Mouse (Mus musculus) liver, embryonic 12.5 days (tissue): ENCODE results near the gene Luzp1. TPM values are rescaled to one million over a fixed set of nuclear protein-coding genes. Genes with fewer than 3 reads are reported as not detected.

Source experiments
- ATAC-seq: fragments of 200-750 bp; cut with Nextera tagmentation; 2 replicates; pipeline ENCODE4 v1.8.0; 2017; ENCODE audit warnings: moderate number of reproducible peaks, mild to moderate bottlenecking, moderate library complexity
- H3K27ac ChIP-seq: fragments of 300-500 bp; sonication (generic); 2 replicates; pipeline ENCODE4 v1.5.1; 2016; ENCODE audit warnings: mild to moderate bottlenecking
- H3K27me3 ChIP-seq: fragments of 300-500 bp; sonication (generic); replicated peaks from 2 replicates; pipeline ENCODE4 v1.6.1; 2016; ENCODE audit warnings: mild to moderate bottlenecking, moderate library complexity
- H3K36me3 ChIP-seq: fragments of 300-500 bp; sonication (generic); 2 replicates; pipeline ENCODE4 v1.6.1; 2016; ENCODE audit warnings: mild to moderate bottlenecking, moderate library complexity
- H3K4me1 ChIP-seq: fragments of 300-500 bp; sonication (generic); 2 replicates; pipeline ENCODE4 v1.6.1; 2016
- H3K4me2 ChIP-seq: fragments of 300-500 bp; sonication (generic); 2 replicates; pipeline ENCODE4 v1.6.1; 2016; ENCODE audit warnings: mild to moderate bottlenecking, moderate library complexity
- H3K4me3 ChIP-seq: fragments of 300-500 bp; sonication (generic); 2 replicates; pipeline ENCODE4 v1.5.1; 2016; ENCODE audit warnings: mild to moderate bottlenecking, moderate library complexity
- H3K9ac ChIP-seq: fragments of 300-500 bp; sonication (generic); 2 replicates; pipeline ENCODE4 v1.6.1; 2016; ENCODE audit warnings: mild to moderate bottlenecking, moderate library complexity
- H3K9me3 ChIP-seq: fragments of 300-500 bp; sonication (generic); replicated peaks from 2 replicates; pipeline ENCODE4 v1.6.1; 2016; ENCODE audit warnings: mild to moderate bottlenecking, moderate library complexity
- WGBS: fragments of 180-500 bp; shearing (Covaris S2); methylation state at CpG from one replicate; pipeline ENCODE4 v1.1.7; 2016; ENCODE audit not compliant: insufficient replicate concordance; 5-methylcytosine and 5-hydroxymethylcytosine counted together
- polyA plus RNA-seq: library from polyadenylated mRNA; unstranded; fragments of >200 nt; fragmentation: Nextera tagmentation; extraction: Ambion mirVana; gene quantifications from 2 replicates; pipeline ENCODE4 v1.2.1, GENCODE M21; 2016

Gene Luzp1
- polyA plus RNA-seq, 1 experiment from 2014 or later: 25.7 TPM

DNA sequence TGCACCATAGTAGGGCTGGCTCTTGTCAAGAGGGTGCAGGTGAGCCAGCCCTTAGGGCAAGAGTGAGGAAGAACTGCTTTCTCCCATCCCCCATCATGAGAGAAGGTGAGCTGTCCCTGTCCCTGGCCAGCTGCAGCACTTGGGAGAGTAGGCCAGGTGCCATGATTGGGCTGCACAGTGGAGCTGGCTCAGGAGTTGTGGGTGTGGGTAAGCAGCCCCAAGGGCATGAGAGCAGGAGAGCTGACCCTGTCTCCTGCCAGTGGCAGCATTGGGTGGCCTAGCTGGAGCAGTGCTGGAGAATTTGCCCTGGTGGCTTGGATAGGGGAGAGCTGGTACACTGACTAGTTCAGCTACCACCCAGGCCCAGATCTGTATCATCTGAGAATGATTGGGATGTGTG is 43.3 kb downstream of the Luzp1 start:
- H3K4me3 ChIP-seq: no peak overlapping the region
- H3K36me3 ChIP-seq: no peaks in the 10 kb centered on the region
- H3K9me3 ChIP-seq: no peaks in the 10 kb centered on the region
- H3K4me1 ChIP-seq: peaks cover 13% of the 10 kb centered on the region; the same call in 1 of the 2 replicates
- H3K9ac ChIP-seq: no peak overlapping the region
- H3K27me3 ChIP-seq: no peaks in the 10 kb centered on the region
- ATAC-seq: no peak
- H3K27ac ChIP-seq: no peak overlapping the region
- no peak overlapping the region for H3K4me2 ChIP-seq

DNA sequence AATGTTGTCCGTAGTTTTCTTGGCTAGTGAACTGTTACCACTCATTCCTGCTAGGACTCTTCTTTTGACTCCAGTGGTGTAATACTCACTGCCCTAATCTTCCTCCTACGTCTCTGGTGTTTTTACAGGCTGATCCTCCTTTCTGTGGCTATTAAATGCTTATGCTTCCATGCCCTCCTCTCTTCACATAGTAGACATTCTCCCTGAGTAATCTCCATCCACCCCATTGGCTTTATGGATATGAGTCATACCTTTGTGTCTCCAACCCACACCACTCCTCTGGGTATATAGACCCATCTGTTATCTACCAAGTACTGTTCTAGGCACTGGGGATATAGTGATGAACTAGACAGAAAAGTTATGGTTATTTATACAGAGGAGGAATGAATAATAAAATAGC is 48.6 kb downstream of the Luzp1 start:
- no peaks in the 10 kb centered on the region for H3K36me3 ChIP-seq
- no peaks in the 10 kb centered on the region for H3K9me3 ChIP-seq
- no peak for ATAC-seq
- peaks cover 39% of the 10 kb centered on the region for H3K4me1 ChIP-seq
- H3K9ac ChIP-seq: no peak overlapping the region
- H3K27me3 ChIP-seq: no peaks in the 10 kb centered on the region
- 73% methylated on average over 2 of the region's 2 CpGs for WGBS
- H3K27ac ChIP-seq: no peak overlapping the region
- no peak overlapping the region for H3K4me3 ChIP-seq
- no peak overlapping the region for H3K4me2 ChIP-seq

DNA sequence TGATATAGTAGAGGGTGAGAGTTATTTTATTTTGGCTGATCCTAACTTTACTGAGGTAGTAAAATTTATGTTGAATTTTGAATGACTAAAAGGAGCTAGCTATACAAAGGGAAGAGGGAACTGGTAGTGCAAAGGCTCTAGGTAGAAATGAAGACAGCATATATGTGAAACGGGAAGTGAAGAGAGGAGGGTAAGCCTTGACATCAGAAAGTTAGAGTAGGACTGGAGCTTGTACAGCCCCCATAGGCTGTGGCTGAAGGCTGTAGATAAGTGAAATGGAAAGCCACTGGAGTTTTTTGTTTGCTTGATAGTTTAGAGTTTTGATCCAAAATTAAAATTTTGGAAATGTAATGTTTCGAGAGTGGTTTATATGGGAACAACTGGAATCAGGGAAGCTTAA is 49.0 kb downstream of the Luzp1 start:
- H3K9me3 ChIP-seq: no peaks in the 10 kb centered on the region
- H3K9ac ChIP-seq: no peak overlapping the region
- H3K27ac ChIP-seq: no peak overlapping the region
- no peak for ATAC-seq
- no peak overlapping the region for H3K4me2 ChIP-seq
- H3K4me1 ChIP-seq: peaks cover 39% of the 10 kb centered on the region
- H3K27me3 ChIP-seq: no peaks in the 10 kb centered on the region
- no peaks in the 10 kb centered on the region for H3K36me3 ChIP-seq
- no peak overlapping the region for H3K4me3 ChIP-seq
- 47% methylated on average over 2 of the region's 2 CpGs for WGBS

DNA sequence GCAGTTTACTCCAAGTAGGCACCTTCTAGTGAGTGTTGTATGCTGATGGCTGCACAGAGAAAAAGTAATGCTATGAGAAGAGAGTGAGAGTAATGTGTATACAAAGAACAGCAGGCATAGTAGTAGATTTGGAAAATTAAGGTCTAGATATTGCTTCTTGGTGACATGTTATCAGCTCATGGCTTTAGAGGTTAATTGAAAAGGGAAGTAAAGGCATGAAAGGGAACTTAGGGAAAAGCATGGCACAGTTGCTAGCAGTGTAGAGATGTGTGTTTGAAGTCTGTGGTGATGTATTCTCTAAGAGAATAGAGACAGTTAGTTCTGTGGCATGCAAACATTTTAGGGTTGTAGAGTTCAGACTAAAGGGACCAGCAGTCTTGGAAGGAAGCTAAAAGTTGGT is 50.3 kb downstream of the Luzp1 start:
- Histone ChIP-seq H3K9ac (no peak overlapping the region), H3K27ac (no peak overlapping the region), H3K4me2 (no peak overlapping the region), H3K36me3 (no peaks in the 10 kb centered on the region), H3K4me1 (peaks cover 50% of the 10 kb centered on the region), H3K4me3 (no peak overlapping the region), H3K27me3 (no peaks in the 10 kb centered on the region), H3K9me3 (no peaks in the 10 kb centered on the region)
- ATAC-seq: no peak

DNA sequence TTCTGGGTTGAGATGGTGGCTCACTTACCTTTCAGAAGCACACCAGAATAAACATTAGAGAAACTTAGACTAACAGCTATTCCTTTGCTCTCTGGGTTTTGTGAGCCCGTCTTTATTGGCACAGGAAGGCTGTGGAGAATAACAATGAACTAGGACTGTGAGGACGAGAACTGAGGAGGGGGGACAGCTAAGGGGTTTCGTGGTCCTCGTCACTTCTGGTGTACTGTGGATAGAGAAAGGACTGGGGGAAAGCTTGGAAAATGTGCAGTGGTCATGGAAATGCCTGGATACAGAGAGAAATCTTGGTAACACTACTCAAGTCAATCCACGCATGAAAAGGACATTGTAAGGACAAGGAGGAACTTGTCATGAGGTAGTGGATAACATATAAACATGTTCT is 52.3 kb downstream of the Luzp1 start:
- no peaks in the 10 kb centered on the region for H3K36me3 ChIP-seq
- ATAC-seq: no peak
- no peaks in the 10 kb centered on the region for H3K9me3 ChIP-seq
- H3K4me2 ChIP-seq: no peak overlapping the region
- H3K27me3 ChIP-seq: no peaks in the 10 kb centered on the region
- H3K9ac ChIP-seq: no peak overlapping the region
- peaks cover 53% of the 10 kb centered on the region for H3K4me1 ChIP-seq
- 71% methylated on average over 5 of the region's 5 CpGs for WGBS
- 0 out of 2 replicates have a peak overlapping the region, but pooled peaks have one; percentile 32 for H3K27ac ChIP-seq
- no peak overlapping the region for H3K4me3 ChIP-seq

DNA sequence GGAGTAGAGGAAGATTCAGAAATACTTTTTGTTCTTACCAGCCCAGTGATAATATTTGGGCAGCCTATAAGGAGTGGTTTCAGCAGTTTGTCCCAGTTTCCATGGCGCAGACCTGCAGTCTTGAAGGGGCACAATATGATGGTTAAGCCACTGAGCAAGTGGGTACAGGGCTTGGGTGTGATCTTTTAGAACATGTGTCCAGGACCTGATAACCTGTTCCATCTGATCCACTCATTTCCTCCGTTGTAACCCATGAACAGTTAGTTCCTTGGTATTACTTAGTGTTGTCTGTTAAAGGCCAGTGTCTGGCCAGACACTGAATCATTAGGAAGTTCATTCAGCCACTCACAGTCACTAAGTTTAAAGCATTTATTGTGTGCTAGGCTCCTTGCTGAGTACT is 54.7 kb downstream of the Luzp1 start:
- no peak overlapping the region for H3K4me3 ChIP-seq
- peak; percentile 86 for ATAC-seq
- no peaks in the 10 kb centered on the region for H3K27me3 ChIP-seq
- H3K9ac ChIP-seq: no peak overlapping the region
- peaks cover 42% of the 10 kb centered on the region for H3K4me1 ChIP-seq
- H3K9me3 ChIP-seq: no peaks in the 10 kb centered on the region
- 0 out of 2 replicates have a peak overlapping the region, but pooled peaks have one; percentile 0 for H3K4me2 ChIP-seq
- no peaks in the 10 kb centered on the region for H3K36me3 ChIP-seq
- 43% methylated on average over 2 of the region's 2 CpGs for WGBS
- no peak overlapping the region; the same call in 1 of the 2 replicates for H3K27ac ChIP-seq

DNA sequence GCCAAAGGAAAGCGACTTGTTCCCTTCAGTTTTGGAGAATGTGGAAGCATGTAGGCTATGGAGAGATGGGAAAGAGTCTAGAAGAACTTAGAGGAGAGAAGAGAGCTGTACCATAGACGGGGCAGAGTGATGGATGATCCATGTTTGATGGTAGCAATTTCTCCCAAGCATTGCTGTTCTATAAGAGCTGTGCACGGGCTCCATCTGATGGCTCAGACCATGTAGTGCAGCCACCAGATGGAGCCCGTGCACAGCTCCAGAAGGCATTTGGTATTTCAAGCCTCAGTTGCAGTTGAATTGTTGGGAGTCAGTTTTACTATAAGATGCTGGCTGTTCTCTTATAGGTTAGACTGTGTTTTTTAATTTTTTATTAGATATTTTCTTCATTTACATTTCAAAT is 56.9 kb downstream of the Luzp1 start:
- Histone ChIP-seq H3K4me2 (no peak overlapping the region), H3K27me3 (no peaks in the 10 kb centered on the region), H3K4me3 (no peak overlapping the region), H3K27ac (no peak overlapping the region), H3K36me3 (no peaks in the 10 kb centered on the region), H3K9me3 (no peaks in the 10 kb centered on the region), H3K4me1 (peaks cover 30% of the 10 kb centered on the region), H3K9ac (no peak overlapping the region)
- ATAC-seq: no peak
- 26% methylated on average over 4 of the region's 4 CpGs for WGBS

DNA sequence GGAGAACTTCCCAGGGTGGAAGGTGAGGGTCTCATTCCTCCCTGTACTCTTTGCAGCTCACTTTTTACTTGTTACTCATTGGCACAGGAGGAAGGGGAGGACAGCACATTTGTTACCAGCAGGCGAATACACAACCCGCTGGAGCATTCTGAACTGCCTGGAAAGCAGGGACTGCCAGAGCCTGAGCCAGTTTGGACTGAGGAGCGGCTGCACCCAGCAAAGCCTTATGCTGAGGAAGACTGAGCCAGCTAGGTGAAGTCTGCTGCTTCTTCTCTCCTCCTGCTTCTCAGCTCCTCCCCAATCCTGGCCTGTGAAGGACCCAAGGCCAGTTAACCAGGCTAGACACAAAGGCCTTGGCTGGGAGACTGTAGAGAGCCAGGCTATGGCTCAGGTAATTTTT is 75.6 kb downstream of the Luzp1 start:
- no peak overlapping the region for H3K4me2 ChIP-seq
- no peaks in the 10 kb centered on the region for H3K27me3 ChIP-seq
- no peak for ATAC-seq
- no peak overlapping the region for H3K27ac ChIP-seq
- no peak overlapping the region for H3K4me3 ChIP-seq
- H3K4me1 ChIP-seq: no peaks in the 10 kb centered on the region
- no peaks in the 10 kb centered on the region for H3K9me3 ChIP-seq
- H3K9ac ChIP-seq: no peak overlapping the region
- H3K36me3 ChIP-seq: peaks cover 85% of the 10 kb centered on the region
- 84% methylated on average over 3 of the region's 3 CpGs for WGBS

DNA sequence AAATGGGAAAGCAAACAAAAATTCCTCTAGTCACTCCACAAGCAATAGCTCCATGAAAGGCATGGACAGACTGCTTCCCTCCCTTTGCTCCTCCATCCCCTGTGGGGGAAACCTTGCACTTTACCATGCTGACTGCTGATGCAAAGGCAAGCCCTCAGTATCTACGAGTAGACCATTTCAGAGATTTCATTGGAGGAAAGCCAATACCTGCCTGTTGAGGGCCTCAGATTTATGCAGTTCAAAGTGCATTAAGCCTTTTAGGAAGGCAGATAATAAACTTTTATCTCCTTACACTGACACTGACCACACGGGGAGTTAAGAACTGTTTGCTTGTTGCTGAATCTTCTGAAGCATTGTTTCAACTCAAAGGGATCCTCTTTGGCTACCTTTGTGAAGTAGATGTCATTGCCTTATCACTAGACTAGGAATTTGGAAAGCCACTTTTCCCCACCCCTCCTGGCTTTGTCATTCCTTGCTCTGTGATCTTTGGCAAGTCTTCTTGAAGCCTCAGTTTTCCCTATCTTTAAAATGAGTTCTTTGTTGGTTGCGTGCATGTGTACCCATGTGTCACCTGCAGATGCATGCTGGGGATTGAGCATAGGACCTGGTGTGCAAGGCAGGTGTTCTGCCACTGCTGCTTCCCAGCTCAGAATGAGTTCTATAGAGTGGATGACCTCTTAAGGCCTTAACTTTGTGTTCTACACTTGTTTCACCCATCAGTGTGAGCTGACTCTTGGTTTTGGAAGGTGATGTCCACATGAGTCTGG is 76.9 kb downstream of the Luzp1 start:
- no peak for ATAC-seq
- no peak overlapping the region for H3K27ac ChIP-seq
- H3K27me3 ChIP-seq: no peaks in the 10 kb centered on the region
- H3K4me1 ChIP-seq: no peaks in the 10 kb centered on the region
- H3K9ac ChIP-seq: no peak overlapping the region
- no peaks in the 10 kb centered on the region for H3K9me3 ChIP-seq
- WGBS: 52% methylated on average over 3 of the region's 3 CpGs
- H3K4me3 ChIP-seq: no peak overlapping the region
- peaks cover 91% of the 10 kb centered on the region for H3K36me3 ChIP-seq
- H3K4me2 ChIP-seq: no peak overlapping the region

DNA sequence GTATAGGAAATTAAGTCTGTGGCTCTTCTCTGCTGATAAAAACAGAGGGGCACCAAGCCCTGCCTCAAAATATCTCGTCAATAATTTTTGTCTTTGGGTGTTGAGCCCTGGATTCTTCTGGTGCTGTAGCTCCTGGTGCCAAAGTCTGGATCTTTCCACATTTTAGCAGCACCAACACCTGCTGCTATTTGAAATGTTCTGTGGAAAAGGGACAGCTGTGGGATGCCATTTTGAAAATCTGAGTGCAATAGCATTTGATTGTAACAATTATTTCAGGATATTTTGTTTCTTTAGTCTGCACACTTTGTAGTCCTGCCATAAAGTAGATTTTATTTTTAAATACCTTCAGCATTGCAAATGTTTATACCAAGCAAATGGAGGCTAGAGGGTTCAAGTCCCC is 78.2 kb downstream of the Luzp1 start:
- no peaks in the 10 kb centered on the region for H3K4me1 ChIP-seq
- H3K27ac ChIP-seq: no peak overlapping the region
- H3K9me3 ChIP-seq: no peaks in the 10 kb centered on the region
- no peak for ATAC-seq
- no peak overlapping the region for H3K9ac ChIP-seq
- H3K36me3 ChIP-seq: peaks cover 92% of the 10 kb centered on the region
- H3K27me3 ChIP-seq: no peaks in the 10 kb centered on the region
- no peak overlapping the region for H3K4me3 ChIP-seq
- H3K4me2 ChIP-seq: no peak overlapping the region
- 60% methylated on average over 1 of the region's 1 CpGs for WGBS

DNA sequence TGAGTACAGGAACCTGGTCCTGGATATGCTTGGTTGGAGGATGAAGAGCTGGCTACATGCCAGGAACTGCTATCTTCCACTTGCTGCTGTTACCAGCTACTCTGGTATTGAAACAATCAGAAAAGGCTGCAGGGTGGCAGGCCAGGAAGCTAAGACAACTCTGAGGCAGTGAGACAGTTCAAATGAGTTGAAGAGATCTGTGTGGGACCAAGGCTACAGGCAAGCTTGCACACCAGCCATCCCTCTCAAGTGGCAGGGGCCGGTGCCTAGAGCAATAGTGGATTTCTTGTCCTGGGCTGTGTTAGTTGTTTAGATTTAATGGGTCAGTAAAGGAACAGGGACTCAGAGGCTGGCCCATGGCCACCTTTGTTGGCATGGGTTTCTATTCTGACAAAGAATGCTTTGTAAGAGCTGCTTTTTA is 78.8 kb downstream of the Luzp1 start:
- H3K27me3 ChIP-seq: no peaks in the 10 kb centered on the region
- no peaks in the 10 kb centered on the region for H3K4me1 ChIP-seq
- H3K9me3 ChIP-seq: no peaks in the 10 kb centered on the region
- H3K4me3 ChIP-seq: no peak overlapping the region
- H3K9ac ChIP-seq: no peak overlapping the region
- no peak overlapping the region for H3K27ac ChIP-seq
- ATAC-seq: no peak
- peaks cover 92% of the 10 kb centered on the region for H3K36me3 ChIP-seq
- no peak overlapping the region for H3K4me2 ChIP-seq
- 96% methylated on average over 1 of the region's 1 CpGs for WGBS

DNA sequence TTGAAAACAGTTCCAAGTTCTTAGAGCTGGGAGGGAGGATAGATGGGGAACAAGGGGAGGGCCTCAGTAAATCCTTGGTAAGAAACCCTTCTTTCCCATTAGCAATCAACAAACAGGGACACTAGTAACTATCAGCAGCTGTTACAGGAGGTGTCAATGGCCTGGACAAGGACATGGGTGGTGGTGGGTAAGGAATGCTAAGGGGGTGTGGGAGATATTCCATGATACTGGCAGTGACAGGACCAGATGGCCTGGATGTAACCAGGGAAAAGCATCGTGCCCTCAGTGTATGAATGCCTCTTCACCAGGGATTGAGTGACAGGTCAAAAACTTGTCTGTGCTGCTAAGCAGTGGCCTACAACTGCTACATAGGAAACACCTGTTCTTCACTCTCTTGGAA is 83.5 kb downstream of the Luzp1 start:
- peaks cover 95% of the 10 kb centered on the region for H3K36me3 ChIP-seq
- H3K4me3 ChIP-seq: no peak overlapping the region
- no peak overlapping the region for H3K27ac ChIP-seq
- no peaks in the 10 kb centered on the region for H3K9me3 ChIP-seq
- ATAC-seq: no peak
- H3K4me1 ChIP-seq: no peaks in the 10 kb centered on the region
- no peaks in the 10 kb centered on the region for H3K27me3 ChIP-seq
- H3K9ac ChIP-seq: no peak overlapping the region
- H3K4me2 ChIP-seq: no peak overlapping the region
- 67% methylated on average over 1 of the region's 1 CpGs for WGBS

DNA sequence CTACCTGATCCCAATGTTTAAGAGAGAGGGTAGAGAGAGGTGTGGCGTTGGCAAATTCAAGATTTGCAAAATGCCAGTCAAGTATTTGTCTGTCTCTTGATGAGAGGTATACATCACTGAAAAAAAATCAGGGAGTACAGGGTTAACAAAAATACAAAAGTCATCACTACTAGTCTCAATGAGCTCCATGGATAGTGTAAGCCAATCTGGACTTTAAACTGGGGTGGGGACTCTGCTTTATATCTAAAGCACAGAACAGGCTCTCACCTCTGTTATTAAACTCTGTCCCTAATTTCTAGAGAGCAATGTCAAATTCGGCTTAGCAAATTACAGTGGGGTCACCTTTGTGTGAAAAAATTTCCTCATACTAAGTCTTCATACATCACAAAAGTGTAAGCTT is 88.1 kb downstream of the Luzp1 start:
- WGBS: 79% methylated on average over 2 of the region's 2 CpGs
- ATAC-seq: no peak
- Histone ChIP-seq H3K27ac (no peak overlapping the region), H3K4me2 (no peak overlapping the region), H3K36me3 (peaks cover 94% of the 10 kb centered on the region), H3K9ac (no peak overlapping the region), H3K4me1 (no peaks in the 10 kb centered on the region), H3K9me3 (no peaks in the 10 kb centered on the region), H3K4me3 (no peak overlapping the region), H3K27me3 (no peaks in the 10 kb centered on the region)
